Mouse (Mus musculus) myocyte (in vitro differentiated cells): ENCODE data around the gene Itm2b.
A peak's percentile ranks its signal among the peaks of the same experiment; 100 is the strongest.

Experiments
- CEBPB ChIP-seq: IDR thresholded peaks from 2 replicates; pipeline ENCODE4 v1.6.1; 2011; ENCODE audit warnings: mild to moderate bottlenecking, moderate library complexity; ENCODE audit not compliant: poor library complexity, insufficient read depth, severe bottlenecking
- E2F4 ChIP-seq: IDR thresholded peaks from one replicate; pipeline ENCODE4 v1.6.1; 2011; ENCODE audit warnings: mild to moderate bottlenecking, control low read depth, moderate library complexity; ENCODE audit not compliant: insufficient read depth
- MAX ChIP-seq: IDR thresholded peaks from one replicate; pipeline ENCODE4 v1.6.1; 2011; ENCODE audit warnings: low read depth, mild to moderate bottlenecking, control low read depth
- MYOD1 ChIP-seq, 3 experiments: IDR thresholded peaks; one replicate each; pipeline ENCODE4 v1.6.1; 2011; ENCODE audit warnings: control low read depth in 2 of 3, low read depth in 2 of 3, mild to moderate bottlenecking in 2 of 3, moderate library complexity in 1 of 3; ENCODE audit not compliant: insufficient read length in 2 of 3, control insufficient read depth in 1 of 3
- MYOG ChIP-seq, 3 experiments: IDR thresholded peaks; one replicate each; pipeline ENCODE4 v1.6.1; 2011; ENCODE audit warnings: control low read depth in 2 of 3, low read depth in 2 of 3, mild to moderate bottlenecking in 2 of 3; ENCODE audit not compliant: insufficient read length in 2 of 3, control insufficient read depth in 1 of 3, insufficient read depth in 1 of 3
- POLR2A ChIP-seq: IDR thresholded peaks from one replicate; pipeline ENCODE4 v1.6.1; 2011; ENCODE audit warnings: low read depth, mild to moderate bottlenecking, control low read depth, moderate library complexity; ENCODE audit not compliant: insufficient read length
- POLR2AphosphoS2 ChIP-seq: IDR thresholded peaks from one replicate; pipeline ENCODE4 v1.6.1; 2011; ENCODE audit warnings: low read depth, control low read depth; ENCODE audit not compliant: insufficient read length
- REST ChIP-seq: IDR thresholded peaks from one replicate; pipeline ENCODE4 v1.6.1; 2011; ENCODE audit warnings: mild to moderate bottlenecking, control low read depth, moderate library complexity; ENCODE audit not compliant: insufficient read depth, insufficient read length
- SRF ChIP-seq: IDR thresholded peaks from one replicate; pipeline ENCODE4 v1.6.1; 2011; ENCODE audit warnings: low read depth; ENCODE audit not compliant: control insufficient read depth, insufficient read length
- TCF12 ChIP-seq: IDR thresholded peaks from one replicate; pipeline ENCODE4 v1.6.1; 2011; ENCODE audit warnings: mild to moderate bottlenecking, control low read depth; ENCODE audit not compliant: poor library complexity, insufficient read depth, severe bottlenecking
- TCF3 ChIP-seq: IDR thresholded peaks from one replicate; pipeline ENCODE4 v1.6.1; 2011; ENCODE audit warnings: low read depth, control low read depth; ENCODE audit not compliant: insufficient read length
- USF1 ChIP-seq: IDR thresholded peaks from one replicate; pipeline ENCODE4 v1.6.1; 2011; ENCODE audit warnings: low read depth, mild to moderate bottlenecking, control low read depth, moderate library complexity

DNA sequence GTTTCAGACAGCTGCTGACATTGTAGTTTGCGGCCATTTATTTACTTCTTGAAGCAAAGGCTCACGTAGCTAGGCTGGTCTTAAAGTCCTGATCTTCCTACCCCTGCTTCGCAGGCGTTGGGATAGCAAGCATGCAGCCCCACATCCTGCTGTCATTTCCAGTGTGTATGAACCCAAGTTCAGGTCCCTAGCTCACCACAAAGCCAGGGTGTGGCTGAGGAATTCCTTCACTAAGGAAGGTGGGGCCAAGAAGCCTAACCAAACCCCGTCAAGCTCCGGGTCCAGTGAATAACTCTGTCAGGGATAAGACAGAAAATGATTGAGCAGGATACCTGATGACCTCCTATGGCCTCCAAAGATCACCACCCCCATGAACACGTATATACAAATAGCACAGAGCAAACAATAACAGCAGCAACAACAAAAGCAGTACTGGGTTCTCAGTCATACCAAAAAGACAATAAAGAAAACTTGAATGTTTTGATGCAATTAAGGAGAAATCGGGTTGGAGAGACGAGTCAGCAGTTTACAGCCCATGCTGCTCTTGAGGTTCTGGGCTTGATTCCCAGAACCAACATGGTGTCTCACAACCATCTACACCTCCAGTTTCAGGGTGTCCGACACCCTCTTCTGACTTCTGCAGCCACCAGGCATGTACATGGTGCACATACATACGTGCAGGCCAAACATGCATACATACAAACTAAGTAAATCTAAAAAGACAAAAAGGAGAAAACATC lies 17.4 kb upstream of the Itm2b start:
- TF ChIP-seq POLR2A, result no peak
- no peak for TF ChIP-seq SRF
- TF ChIP-seq REST, result no peak
- no peak for TF ChIP-seq E2F4
- TF ChIP-seq MAX, result no peak
- no peak for TF ChIP-seq TCF12
- no peak for TF ChIP-seq POLR2AphosphoS2
- TF ChIP-seq USF1, result no peak
- peak in 1 of 3 experiments; percentile 13 for TF ChIP-seq MYOG (IDR thresholded peaks at IDR 0.05; ENCODE audit: control insufficient read depth in 1 of 3, insufficient read depth in 1 of 3, insufficient read length in 2 of 3, low read depth in 2 of 3)
- TF ChIP-seq MYOD1 (IDR thresholded peaks at IDR 0.05; ENCODE audit: control insufficient read depth in 1 of 3, insufficient read length in 2 of 3, low read depth in 2 of 3), result no peak
- TF ChIP-seq CEBPB, result no peak
- no peak for TF ChIP-seq TCF3
